ENCODE assay signal across 9 mouse cellular contexts in the genomic region with DNA sequence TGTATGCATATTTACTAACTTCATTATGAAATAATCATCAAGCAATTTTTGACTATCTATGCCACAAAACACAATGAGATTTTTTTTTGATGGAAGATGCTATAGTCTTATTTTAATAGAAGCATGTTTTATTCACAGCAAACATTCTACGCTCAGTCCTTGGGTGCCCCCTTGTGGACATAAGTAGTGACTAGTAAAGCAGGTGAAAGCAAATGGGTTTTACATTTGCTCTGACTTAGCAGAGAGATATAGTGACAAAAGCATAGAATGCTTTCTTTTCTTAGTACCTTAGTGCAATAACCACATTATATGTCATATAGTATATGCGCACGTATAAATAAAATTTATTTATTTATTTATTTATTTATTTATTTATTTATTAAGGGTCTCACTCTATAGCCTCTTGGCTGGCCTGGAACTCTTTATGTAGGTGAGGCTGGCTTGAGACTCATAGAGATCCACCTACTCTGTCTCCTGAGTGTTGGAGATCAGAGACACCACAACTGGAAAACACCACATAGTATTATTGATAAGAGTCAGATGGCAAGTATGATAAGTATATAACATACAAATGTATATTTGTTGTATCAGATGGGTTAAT.
DNase-seq lines count a peak whose midpoint lies in the region; ATAC-seq lines count a peak whose summit lies in the region.
"Had no signal": no experiment of that assay in that cellular context is flagged by ENCODE, and none has a peak within 500 bp of the region (broad histone marks: within the 10 kb centered on the region; RNA-seq: fewer than 3 reads in every experiment).

No protein-coding gene starts in this region.

- no peak overlapping the region for H3K4me2 ChIP-seq in forebrain, embryonic 15.5 days (replicated peaks)

- H3K36me3 ChIP-seq in forebrain, embryonic 15.5 days, result no peaks in the 10 kb centered on the region
- no peaks in the 10 kb centered on the region for H3K36me3 ChIP-seq in midbrain, embryonic 10.5 days

- ATAC-seq in CD4-positive, CD25-positive, alpha-beta regulatory T cell, adult 4 months, result no peak
- peak; percentile 68 for ATAC-seq in forebrain, embryonic 15.5 days (replicated peaks)

- H3K27me3 ChIP-seq in forebrain, embryonic 15.5 days, result no peaks in the 10 kb centered on the region
- no peaks in the 10 kb centered on the region for H3K27me3 ChIP-seq in midbrain, embryonic 10.5 days (ENCODE audit: low read depth, poor library complexity, severe bottlenecking)

- no peak overlapping the region for H3K4me3 ChIP-seq in forebrain, embryonic 15.5 days
- no peak overlapping the region for H3K4me3 ChIP-seq in midbrain, embryonic 10.5 days

- H3K9me3 ChIP-seq in forebrain, embryonic 15.5 days, result no peaks in the 10 kb centered on the region
- no peaks in the 10 kb centered on the region for H3K9me3 ChIP-seq in midbrain, embryonic 10.5 days (replicated peaks)

- no peak overlapping the region for H3K27ac ChIP-seq in forebrain, embryonic 15.5 days (replicated peaks)
- no peak overlapping the region for H3K27ac ChIP-seq in midbrain, embryonic 10.5 days (replicated peaks)
- H3K27ac ChIP-seq: macrophage had no signal

- H3K9ac ChIP-seq in forebrain, embryonic 15.5 days (replicated peaks), result no peak overlapping the region

- peak; percentile 28 for DNase-seq in CD4-positive, CD25-positive, alpha-beta regulatory T cell, adult 2 months (ENCODE audit: low read depth, low spot score)
- DNase-seq in c-Kit-positive CD71-negative TER-119-negative erythroid progenitor cells, embryonic 14.5 days (ENCODE audit: low read depth), result peak; percentile 40
- peak; percentile 41 for DNase-seq in induced T-regulatory cell, adult 2 months (ENCODE audit: low read depth)
- peak; percentile 63 for DNase-seq in left cerebral cortex, adult 11 months (ENCODE audit: low spot score)
- peak; percentile 40 for DNase-seq in midbrain, embryonic 10.5 days (ENCODE audit: low spot score)
- peak; percentile 30 for DNase-seq in skeletal muscle tissue, adult 2 months (ENCODE audit: low read depth, low spot score)

- H3K4me1 ChIP-seq in forebrain, embryonic 15.5 days, result no peaks in the 10 kb centered on the region
- H3K4me1 ChIP-seq in midbrain, embryonic 10.5 days, result no peaks in the 10 kb centered on the region

- WGBS in forebrain, embryonic 15.5 days, result 29% methylated on average over 3 of the region's 3 CpGs
- WGBS in midbrain, embryonic 10.5 days, result 23% methylated on average over 3 of the region's 3 CpGs
